Mouse (Mus musculus): ENCODE results near the gene Nqo1. TPM values are rescaled to one million over a fixed set of nuclear protein-coding genes. Genes with fewer than 3 reads are reported as not detected.

The Nqo1 gene
- polyA plus RNA-seq, 1 experiment, result 2.8 TPM

DNA sequence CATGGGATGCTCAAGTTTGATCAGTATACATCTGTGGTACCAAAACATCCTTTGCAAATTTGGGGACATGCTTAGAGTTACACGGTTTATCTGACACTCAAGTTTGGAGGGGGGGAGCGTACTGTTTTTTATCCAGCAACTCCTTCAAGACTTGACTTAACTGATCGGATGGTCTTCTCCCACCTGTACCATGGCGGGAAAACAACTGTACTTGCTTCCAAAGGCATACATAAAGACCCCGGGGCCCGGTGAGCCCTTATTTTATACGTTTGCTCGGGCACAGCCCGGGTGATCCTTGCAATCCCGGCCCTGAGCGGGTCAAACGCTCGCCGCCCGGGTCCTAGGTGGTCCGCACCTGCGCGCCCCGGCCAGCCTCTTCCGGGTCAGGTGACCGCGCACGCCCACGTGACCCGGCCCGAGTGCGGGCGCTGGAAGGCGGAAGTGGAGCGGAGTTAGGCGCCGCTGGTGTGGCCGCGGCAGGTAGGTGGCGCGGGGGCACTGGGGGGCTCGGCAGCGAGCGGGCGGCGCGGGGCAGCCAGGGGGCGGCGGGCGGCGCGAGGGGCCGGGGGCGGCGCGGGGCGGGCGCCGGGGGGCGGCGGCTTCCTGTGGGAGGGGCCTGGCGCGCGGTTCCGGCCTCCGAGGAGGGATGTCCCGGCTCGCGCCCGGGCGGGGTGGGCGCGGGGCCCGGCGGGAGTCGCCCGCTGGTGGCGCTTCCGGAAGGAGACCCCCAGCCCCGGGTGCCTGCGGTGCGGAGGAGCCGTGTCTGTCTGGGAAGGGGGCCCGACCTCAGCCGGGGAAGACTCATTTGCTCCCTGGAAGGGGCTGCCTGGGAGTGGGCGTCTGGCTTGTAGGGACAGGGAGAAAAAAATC is 33.2 kb upstream of the Nqo1 start, which contains the start of gene Wwp2:
TSS of gene Wwp2 (plus strand) at position 404 of the 870 bp plus-strand sequence.
- DNase-seq (ENCODE audit: low read depth), result peak; percentile 88
- TF ChIP-seq CTCF (IDR thresholded peaks at IDR 0.05; ENCODE audit: borderline replicate concordance, extremely low read depth, insufficient read depth, insufficient read length) (no peak), POLR2A (IDR thresholded peaks at IDR 0.05; ENCODE audit: borderline replicate concordance, extremely low read depth, insufficient read depth, insufficient read length, poor library complexity, severe bottlenecking) (peak; percentile 83)

DNA sequence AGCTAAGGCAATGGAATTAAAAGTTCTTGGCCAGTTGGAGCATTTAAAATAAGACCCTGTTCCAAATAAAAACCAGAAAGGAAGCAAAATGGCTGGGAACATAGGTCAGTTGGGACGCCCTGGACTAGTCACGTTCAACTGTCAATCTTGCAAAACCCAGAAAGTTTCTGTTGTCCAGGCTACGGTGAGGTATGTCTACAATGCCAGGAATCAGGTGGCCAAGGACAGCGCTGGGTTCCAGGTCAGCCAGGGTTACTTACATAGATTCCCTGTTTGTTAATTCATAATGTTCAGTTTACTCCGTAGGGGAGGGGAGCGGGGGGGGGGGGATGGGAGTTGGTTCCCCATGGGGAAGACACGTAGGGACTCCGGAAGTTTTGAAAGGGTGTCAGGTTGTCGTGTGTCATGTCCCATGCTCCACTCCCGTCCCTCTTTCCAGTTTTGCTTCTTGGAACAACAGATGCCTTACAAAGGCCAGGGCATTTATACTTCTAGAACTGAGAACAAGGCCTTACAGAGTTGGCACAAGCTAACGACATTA is 32.5 kb upstream of the Nqo1 start:
- no peak for DNase-seq (ENCODE audit: low read depth)
- no peak for TF ChIP-seq POLR2A (IDR thresholded peaks at IDR 0.05; ENCODE audit: borderline replicate concordance, extremely low read depth, insufficient read depth, insufficient read length, poor library complexity, severe bottlenecking)
- no peak for TF ChIP-seq CTCF (IDR thresholded peaks at IDR 0.05; ENCODE audit: borderline replicate concordance, extremely low read depth, insufficient read depth, insufficient read length)

GRCm38 (mm10) chr8:107430821-107431220 is 27.8 kb upstream of the Nqo1 start:
- no peak for TF ChIP-seq POLR2A (IDR thresholded peaks at IDR 0.05; ENCODE audit: borderline replicate concordance, extremely low read depth, insufficient read depth, insufficient read length, poor library complexity, severe bottlenecking)
- TF ChIP-seq CTCF (IDR thresholded peaks at IDR 0.05; ENCODE audit: borderline replicate concordance, extremely low read depth, insufficient read depth, insufficient read length), result no peak
- no peak for DNase-seq (ENCODE audit: low read depth)

DNA sequence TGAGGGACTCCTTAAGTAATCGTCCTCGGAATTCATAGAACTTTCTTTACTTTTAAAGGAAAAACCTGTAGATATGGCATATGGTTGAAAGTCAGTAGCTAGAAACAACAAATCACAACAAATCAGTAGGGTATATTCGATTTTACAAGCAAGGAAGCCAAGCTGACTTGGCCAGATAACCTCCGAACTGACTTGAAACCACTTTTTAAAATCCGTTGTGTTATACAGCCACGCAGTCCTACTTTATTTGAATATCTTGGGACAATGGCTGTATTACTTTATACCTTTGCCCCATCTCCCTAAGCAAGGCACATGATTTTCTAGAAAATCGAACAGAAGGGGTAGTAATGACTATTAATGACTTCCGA is 22.2 kb upstream of the Nqo1 start:
- DNase-seq (ENCODE audit: low read depth), result no peak
- TF ChIP-seq POLR2A (IDR thresholded peaks at IDR 0.05; ENCODE audit: borderline replicate concordance, extremely low read depth, insufficient read depth, insufficient read length, poor library complexity, severe bottlenecking) (no peak), CTCF (IDR thresholded peaks at IDR 0.05; ENCODE audit: borderline replicate concordance, extremely low read depth, insufficient read depth, insufficient read length) (no peak)

- TF ChIP-seq POLR2A (IDR thresholded peaks at IDR 0.05; ENCODE audit: borderline replicate concordance, extremely low read depth, insufficient read depth, insufficient read length, poor library complexity, severe bottlenecking) (peak; percentile 85; the same call in 1 of the 2 replicates), CTCF (IDR thresholded peaks at IDR 0.05; ENCODE audit: borderline replicate concordance, extremely low read depth, insufficient read depth, insufficient read length) (peak; percentile 96)
- DNase-seq (ENCODE audit: low read depth), result peak; percentile 99
Measured at GRCm38 (mm10) chr8:107424597-107425229, 21.7 kb upstream of the Nqo1 start, which contains the start of gene Nob1. Nob1 (minus strand) TSS chr8:107425051.

DNA sequence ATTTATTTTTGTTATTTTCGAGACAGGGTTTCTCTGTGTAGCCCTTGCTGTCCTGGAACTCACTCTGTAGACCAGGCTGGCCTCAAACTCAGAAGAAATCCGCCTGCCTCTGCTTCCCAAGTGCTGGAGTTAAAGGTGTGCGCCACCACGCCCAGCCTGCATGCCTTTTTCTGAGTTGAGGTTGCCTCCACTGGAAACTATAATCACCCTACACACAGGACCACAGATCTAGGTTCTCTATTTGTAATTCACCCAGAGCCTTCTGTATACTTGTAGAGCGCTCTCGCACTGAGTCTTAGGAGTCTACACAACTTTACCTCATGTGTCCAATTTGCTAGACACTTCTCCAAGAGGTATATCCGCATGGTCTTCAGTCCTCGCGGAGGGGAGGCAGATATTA is 21.2 kb upstream of the Nqo1 start:
- DNase-seq (ENCODE audit: low read depth), result no peak
- no peak for TF ChIP-seq POLR2A (IDR thresholded peaks at IDR 0.05; ENCODE audit: borderline replicate concordance, extremely low read depth, insufficient read depth, insufficient read length, poor library complexity, severe bottlenecking)
- TF ChIP-seq CTCF (IDR thresholded peaks at IDR 0.05; ENCODE audit: borderline replicate concordance, extremely low read depth, insufficient read depth, insufficient read length), result no peak

DNA sequence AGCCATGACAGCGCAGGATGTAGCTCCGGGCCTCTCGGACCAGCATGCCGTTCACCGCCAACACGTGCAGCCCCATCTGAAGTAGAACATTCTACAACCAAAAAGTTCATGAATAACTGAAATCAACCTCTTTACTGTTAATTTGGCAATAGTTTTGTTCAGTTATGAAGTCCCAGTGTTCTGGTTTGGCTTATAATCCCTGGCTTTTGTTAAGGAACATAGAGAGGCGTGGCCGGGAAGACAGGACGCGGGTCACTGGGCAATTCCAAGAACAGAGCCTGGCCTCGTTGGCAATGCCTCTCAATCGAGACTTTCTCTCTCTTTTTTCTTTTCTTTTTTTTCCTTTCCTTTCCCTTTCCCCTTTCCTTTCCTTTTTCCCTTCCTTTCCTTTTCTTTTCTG is 14.0 kb upstream of the Nqo1 start:
- DNase-seq (ENCODE audit: low read depth), result no peak
- TF ChIP-seq CTCF (IDR thresholded peaks at IDR 0.05; ENCODE audit: borderline replicate concordance, extremely low read depth, insufficient read depth, insufficient read length) (no peak), POLR2A (IDR thresholded peaks at IDR 0.05; ENCODE audit: borderline replicate concordance, extremely low read depth, insufficient read depth, insufficient read length, poor library complexity, severe bottlenecking) (no peak)

- no peak for DNase-seq (ENCODE audit: low read depth)
- TF ChIP-seq POLR2A (IDR thresholded peaks at IDR 0.05; ENCODE audit: borderline replicate concordance, extremely low read depth, insufficient read depth, insufficient read length, poor library complexity, severe bottlenecking), result no peak
- TF ChIP-seq CTCF (IDR thresholded peaks at IDR 0.05; ENCODE audit: borderline replicate concordance, extremely low read depth, insufficient read depth, insufficient read length), result no peak
Measured at GRCm38 (mm10) chr8:107413881-107414280, 10.9 kb upstream of the Nqo1 start.

DNA sequence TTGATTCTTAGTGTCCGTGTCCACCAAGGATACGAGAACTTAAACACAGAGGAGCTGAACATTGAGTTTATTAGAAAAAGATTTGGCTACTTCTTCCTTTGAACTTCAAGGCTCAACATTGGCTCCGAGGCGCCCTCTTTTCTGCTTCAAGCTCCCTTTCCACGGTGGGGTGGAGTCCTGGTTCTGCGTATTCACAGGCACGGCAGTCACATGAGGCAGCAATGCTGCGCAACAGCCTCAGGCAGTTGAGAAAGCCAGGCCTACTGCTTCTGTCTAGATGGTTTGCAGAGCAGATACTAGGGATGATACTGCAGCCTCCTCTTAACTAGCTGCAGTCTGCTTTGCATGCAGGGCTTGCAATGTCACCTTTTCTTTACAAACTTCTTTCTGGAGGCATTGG is 9.5 kb upstream of the Nqo1 start:
- DNase-seq (ENCODE audit: low read depth), result no peak
- TF ChIP-seq POLR2A (IDR thresholded peaks at IDR 0.05; ENCODE audit: borderline replicate concordance, extremely low read depth, insufficient read depth, insufficient read length, poor library complexity, severe bottlenecking), result no peak
- TF ChIP-seq CTCF (IDR thresholded peaks at IDR 0.05; ENCODE audit: borderline replicate concordance, extremely low read depth, insufficient read depth, insufficient read length), result no peak

DNA sequence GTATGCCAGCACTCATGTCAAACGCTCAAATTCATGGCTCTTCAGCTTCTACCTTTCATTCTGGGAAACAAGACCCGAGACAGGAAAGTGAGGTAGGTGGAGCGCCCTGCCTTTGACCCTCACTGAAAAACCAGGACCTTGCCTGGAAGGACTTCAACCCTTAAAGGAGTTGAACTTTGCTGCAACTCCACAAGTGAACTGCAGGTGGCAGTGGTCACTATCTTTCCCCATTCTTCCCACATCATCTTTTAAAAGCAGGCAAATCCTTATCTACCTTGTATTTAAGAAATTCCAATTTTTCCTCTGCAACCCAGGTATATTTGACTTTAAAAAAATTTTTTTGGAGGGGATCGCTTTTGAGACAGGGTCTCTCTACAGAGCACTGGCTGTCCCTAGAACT is 8.4 kb upstream of the Nqo1 start:
- peak; percentile 55 for DNase-seq (ENCODE audit: low read depth)
- no peak for TF ChIP-seq POLR2A (IDR thresholded peaks at IDR 0.05; ENCODE audit: borderline replicate concordance, extremely low read depth, insufficient read depth, insufficient read length, poor library complexity, severe bottlenecking)
- peak; percentile 75; the same call in 1 of the 2 replicates for TF ChIP-seq CTCF (IDR thresholded peaks at IDR 0.05; ENCODE audit: borderline replicate concordance, extremely low read depth, insufficient read depth, insufficient read length)

GRCm38 (mm10) chr8:107405935-107406334 is 2.9 kb upstream of the Nqo1 start:
- TF ChIP-seq CTCF (IDR thresholded peaks at IDR 0.05; ENCODE audit: borderline replicate concordance, extremely low read depth, insufficient read depth, insufficient read length) (no peak), POLR2A (IDR thresholded peaks at IDR 0.05; ENCODE audit: borderline replicate concordance, extremely low read depth, insufficient read depth, insufficient read length, poor library complexity, severe bottlenecking) (no peak)
- no peak for DNase-seq (ENCODE audit: low read depth)

Measured in brain, embryonic 14.5 days (tissue).